Mouse (Mus musculus): ENCODE measurements at regions not wholly inside any gene's neighbourhood (a gene's known extent, or its start where the extent isn't known, plus 50 kb on each side); places are given as distances from the start of the nearest gene placed in this dataset.

DNA sequence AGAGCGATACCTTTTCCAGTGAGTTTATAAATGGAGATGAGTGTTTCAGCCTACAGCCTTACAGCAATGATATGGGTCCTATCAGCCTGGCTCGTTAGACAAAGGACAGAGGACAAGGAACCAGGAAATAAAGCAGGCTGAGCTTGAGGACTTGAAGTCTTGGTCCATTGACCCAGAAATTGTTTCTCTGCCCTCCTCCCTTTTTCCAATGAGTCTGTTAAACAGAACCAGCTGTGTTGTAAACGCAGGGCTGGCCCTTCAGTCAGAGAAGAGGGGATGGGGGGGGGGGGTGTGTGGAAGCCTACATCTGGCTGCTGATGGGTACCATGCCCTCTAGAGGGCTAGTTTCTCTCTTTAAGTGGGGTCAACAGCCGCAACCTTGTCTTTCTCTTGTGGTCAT, 199.7 kb upstream of the Nr4a3 start:
- no peaks in the 10 kb centered on the region for H3K27me3 ChIP-seq
- 75% methylated on average over 4 of the region's 4 CpGs for WGBS

GRCm38 (mm10) chr4:47846389-47847318, 198.3 kb upstream of the Nr4a3 start:
- ATAC-seq, result peak; percentile 71
- 53% methylated on average over 12 of the region's 12 CpGs for WGBS
- H3K4me2 ChIP-seq (replicated peaks), result no peak overlapping the region
- H3K36me3 ChIP-seq, result no peaks in the 10 kb centered on the region
- no peaks in the 10 kb centered on the region for H3K9me3 ChIP-seq
- H3K4me3 ChIP-seq (replicated peaks), result no peak overlapping the region
- H3K27ac ChIP-seq, result peak overlapping the region; percentile 12; the same call in 1 of the 2 replicates
- 0 out of 2 replicates have a peak, but pooled peaks cover 2% of the 10 kb centered on the region for H3K4me1 ChIP-seq (replicated peaks)
- H3K9ac ChIP-seq (replicated peaks), result no peak overlapping the region
- H3K27me3 ChIP-seq, result no peaks in the 10 kb centered on the region

More for the DNA sequence above, 199.7 kb upstream of the Nr4a3 start:
- Histone ChIP-seq H3K4me1 (replicated peaks) (0 out of 2 replicates have a peak, but pooled peaks cover 2% of the 10 kb centered on the region), H3K9ac (replicated peaks) (no peak overlapping the region), H3K4me3 (replicated peaks) (no peak overlapping the region), H3K9me3 (no peaks in the 10 kb centered on the region), H3K27ac (no peak overlapping the region), H3K36me3 (no peaks in the 10 kb centered on the region), H3K4me2 (replicated peaks) (no peak overlapping the region)
- ATAC-seq, result no peak

DNA sequence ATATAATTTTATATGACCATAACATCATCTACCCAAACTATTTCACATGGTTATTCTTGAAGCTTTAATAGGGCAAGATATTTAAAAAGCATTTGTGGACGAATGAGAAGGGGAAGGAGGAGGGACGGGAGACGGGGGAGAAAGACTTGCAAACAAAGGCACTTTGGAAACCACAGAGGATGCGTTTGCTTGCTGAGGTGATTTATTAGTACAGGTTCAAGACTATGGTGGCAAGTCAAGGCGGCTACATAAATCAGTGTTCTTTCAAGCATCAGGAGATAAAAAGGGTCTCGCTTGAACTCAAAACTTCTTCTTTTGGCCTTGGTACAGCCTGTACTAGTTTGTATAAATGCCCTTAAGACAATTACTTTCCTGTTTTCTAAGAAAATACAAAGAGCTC, 183.8 kb upstream of the Nr4a3 start:
- no peak overlapping the region for H3K9ac ChIP-seq (replicated peaks)
- no peaks in the 10 kb centered on the region for H3K9me3 ChIP-seq
- WGBS, result 71% methylated on average over 6 of the region's 6 CpGs
- H3K36me3 ChIP-seq, result no peaks in the 10 kb centered on the region
- H3K4me2 ChIP-seq (replicated peaks), result no peak overlapping the region
- H3K27me3 ChIP-seq, result no peaks in the 10 kb centered on the region
- ATAC-seq, result no peak
- H3K4me3 ChIP-seq (replicated peaks), result no peak overlapping the region
- no peak overlapping the region for H3K27ac ChIP-seq
- no peaks in the 10 kb centered on the region for H3K4me1 ChIP-seq (replicated peaks)

DNA sequence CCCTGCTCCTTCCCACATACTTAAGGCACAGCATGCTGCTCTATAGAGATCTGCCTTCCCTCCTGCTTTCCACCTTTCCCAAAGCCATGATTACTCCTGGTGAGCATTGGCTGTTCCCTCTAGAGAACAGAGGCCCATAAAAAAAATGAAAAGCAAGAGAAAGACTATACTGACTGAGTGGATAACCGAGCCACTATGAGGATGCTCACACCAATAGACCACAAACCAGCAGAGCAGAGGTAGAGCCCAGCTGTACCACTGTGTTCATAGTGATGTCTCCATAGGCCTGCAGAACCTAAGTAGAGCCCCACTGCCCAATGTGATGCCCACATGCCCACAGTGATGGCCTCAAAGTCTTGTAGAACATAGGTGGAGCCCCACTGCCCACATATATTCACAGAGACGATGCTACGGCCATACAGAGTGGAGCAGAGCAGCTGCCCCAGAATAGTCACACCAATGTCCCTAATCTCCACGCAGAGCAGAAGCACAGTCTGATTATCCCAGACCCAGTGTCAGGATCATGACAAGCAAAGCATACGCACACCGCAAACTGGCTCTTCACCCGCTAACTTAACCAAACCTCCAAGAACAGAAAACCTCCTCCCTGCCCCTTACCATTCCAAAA, 174.8 kb upstream of the Nr4a3 start:
- Histone ChIP-seq H3K4me3 (replicated peaks) (no peak overlapping the region), H3K4me1 (replicated peaks) (no peaks in the 10 kb centered on the region), H3K27ac (no peak overlapping the region), H3K27me3 (no peaks in the 10 kb centered on the region), H3K9ac (replicated peaks) (no peak overlapping the region), H3K36me3 (no peaks in the 10 kb centered on the region), H3K4me2 (replicated peaks) (no peak overlapping the region), H3K9me3 (no peaks in the 10 kb centered on the region)
- 93% methylated on average over 7 of the region's 7 CpGs for WGBS
- no peak for ATAC-seq

DNA sequence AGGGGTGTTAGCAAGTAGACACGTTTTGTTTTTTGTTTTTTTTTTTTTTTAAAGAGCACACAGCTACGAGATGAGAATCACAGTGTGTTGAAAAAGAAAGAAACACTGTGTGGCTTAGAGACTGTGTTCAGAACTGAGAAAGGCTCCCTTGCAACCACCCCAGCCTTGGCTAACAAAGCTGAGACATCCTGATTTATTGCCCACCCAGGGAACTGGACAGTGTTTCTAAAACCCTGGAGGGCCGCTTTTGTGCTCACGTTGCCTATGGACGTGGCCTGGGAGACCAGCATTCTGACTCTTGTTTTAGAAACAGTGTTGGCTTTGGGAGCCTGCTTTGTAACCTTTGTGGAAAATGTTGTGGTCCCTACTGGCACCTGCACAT, 174.3 kb upstream of the Nr4a3 start:
- H3K36me3 ChIP-seq, result no peaks in the 10 kb centered on the region
- no peak overlapping the region for H3K4me3 ChIP-seq (replicated peaks)
- WGBS, result 69% methylated on average over 5 of the region's 5 CpGs
- H3K4me1 ChIP-seq (replicated peaks), result no peaks in the 10 kb centered on the region
- H3K27me3 ChIP-seq, result no peaks in the 10 kb centered on the region
- H3K27ac ChIP-seq, result no peak overlapping the region
- no peaks in the 10 kb centered on the region for H3K9me3 ChIP-seq
- no peak overlapping the region for H3K4me2 ChIP-seq (replicated peaks)
- no peak overlapping the region for H3K9ac ChIP-seq (replicated peaks)
- ATAC-seq, result no peak

- ATAC-seq, result no peak
- H3K9ac ChIP-seq (replicated peaks), result no peak overlapping the region
- no peaks in the 10 kb centered on the region for H3K9me3 ChIP-seq
- WGBS, result 63% methylated on average over 9 of the region's 9 CpGs
- no peak overlapping the region for H3K4me2 ChIP-seq (replicated peaks)
- H3K4me3 ChIP-seq (replicated peaks), result no peak overlapping the region
- H3K27ac ChIP-seq, result no peak overlapping the region
- H3K27me3 ChIP-seq, result no peaks in the 10 kb centered on the region
- H3K4me1 ChIP-seq (replicated peaks), result peaks cover 3% of the 10 kb centered on the region; the same call in 1 of the 2 replicates
- no peaks in the 10 kb centered on the region for H3K36me3 ChIP-seq
Measured at GRCm38 (mm10) chr4:47881560-47881959, 163.4 kb upstream of the Nr4a3 start.

GRCm38 (mm10) chr4:47882076-47882475, 162.9 kb upstream of the Nr4a3 start:
- no peak overlapping the region for H3K4me3 ChIP-seq (replicated peaks)
- H3K4me2 ChIP-seq (replicated peaks), result no peak overlapping the region
- ATAC-seq, result no peak
- H3K9ac ChIP-seq (replicated peaks), result no peak overlapping the region
- 71% methylated on average over 10 of the region's 10 CpGs for WGBS
- no peaks in the 10 kb centered on the region for H3K36me3 ChIP-seq
- H3K4me1 ChIP-seq (replicated peaks), result peaks cover 3% of the 10 kb centered on the region; the same call in 1 of the 2 replicates
- no peaks in the 10 kb centered on the region for H3K9me3 ChIP-seq
- no peak overlapping the region for H3K27ac ChIP-seq
- no peaks in the 10 kb centered on the region for H3K27me3 ChIP-seq

GRCm38 (mm10) chr4:47899579-47899978, 145.4 kb upstream of the Nr4a3 start:
- WGBS, result 26% methylated on average over 7 of the region's 7 CpGs
- H3K4me2 ChIP-seq (replicated peaks), result no peak overlapping the region
- H3K4me3 ChIP-seq (replicated peaks), result no peak overlapping the region
- H3K36me3 ChIP-seq, result no peaks in the 10 kb centered on the region
- H3K9me3 ChIP-seq, result no peaks in the 10 kb centered on the region
- H3K27ac ChIP-seq, result no peak overlapping the region
- peaks cover 4% of the 10 kb centered on the region; the same call in 1 of the 2 replicates for H3K4me1 ChIP-seq (replicated peaks)
- peak; percentile 74 for ATAC-seq
- H3K9ac ChIP-seq (replicated peaks), result no peak overlapping the region
- no peaks in the 10 kb centered on the region for H3K27me3 ChIP-seq

DNA sequence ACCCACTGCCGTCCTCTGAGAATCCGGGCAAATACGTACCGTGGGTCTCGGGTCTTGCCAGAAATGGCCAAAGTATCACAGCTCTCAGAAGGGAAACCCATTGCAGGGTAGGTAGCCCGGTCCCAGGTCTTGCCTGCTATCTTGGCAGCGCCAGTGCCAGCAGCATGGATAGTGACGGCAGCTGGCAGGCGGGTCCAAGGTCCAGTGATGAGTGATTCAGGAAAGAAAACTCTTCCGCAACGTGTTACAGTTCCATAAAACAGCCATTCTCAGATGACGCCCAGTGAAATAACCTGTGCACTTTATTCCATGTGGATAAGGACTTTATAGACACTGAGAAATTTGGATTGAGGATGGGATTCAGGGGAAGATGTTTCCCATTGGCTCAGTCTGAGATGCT, 142.2 kb upstream of the Nr4a3 start:
- no peak overlapping the region for H3K27ac ChIP-seq
- no peak overlapping the region for H3K4me3 ChIP-seq (replicated peaks)
- H3K27me3 ChIP-seq, result no peaks in the 10 kb centered on the region
- 96% methylated on average over 12 of the region's 12 CpGs for WGBS
- peaks cover 4% of the 10 kb centered on the region; the same call in 1 of the 2 replicates for H3K4me1 ChIP-seq (replicated peaks)
- H3K4me2 ChIP-seq (replicated peaks), result no peak overlapping the region
- peaks cover 4% of the 10 kb centered on the region; the same call in 1 of the 2 replicates for H3K9me3 ChIP-seq
- ATAC-seq, result no peak
- H3K9ac ChIP-seq (replicated peaks), result no peak overlapping the region
- no peaks in the 10 kb centered on the region for H3K36me3 ChIP-seq

DNA sequence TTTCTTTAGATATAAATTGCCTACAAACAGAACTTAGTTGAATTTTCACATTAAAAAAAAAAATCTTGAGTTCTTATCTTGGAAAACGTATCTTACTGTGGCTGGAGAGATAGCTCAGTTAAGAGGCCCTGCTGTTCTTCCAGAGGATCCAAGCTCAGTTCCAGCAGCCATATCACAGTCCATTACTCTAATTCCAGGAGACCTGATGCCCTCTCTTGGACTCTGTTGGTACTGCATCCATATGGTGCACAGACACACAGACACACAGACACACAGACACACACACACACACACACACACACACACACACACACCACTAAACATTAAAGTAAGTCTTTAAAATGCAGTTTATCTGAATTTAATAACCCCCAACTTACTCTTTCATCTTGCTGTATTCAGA, 132.7 kb upstream of the Nr4a3 start:
- no peak overlapping the region for H3K27ac ChIP-seq
- ATAC-seq, result no peak
- H3K4me2 ChIP-seq (replicated peaks), result no peak overlapping the region
- no peaks in the 10 kb centered on the region for H3K4me1 ChIP-seq (replicated peaks)
- H3K36me3 ChIP-seq, result no peaks in the 10 kb centered on the region
- H3K4me3 ChIP-seq (replicated peaks), result no peak overlapping the region
- WGBS, result 97% methylated on average over 1 of the region's 1 CpGs
- H3K9ac ChIP-seq (replicated peaks), result no peak overlapping the region
- H3K9me3 ChIP-seq, result peaks cover 4% of the 10 kb centered on the region; the same call in 1 of the 2 replicates
- H3K27me3 ChIP-seq, result no peaks in the 10 kb centered on the region

GRCm38 (mm10) chr4:47919576-47919975, 125.4 kb upstream of the Nr4a3 start:
- no peaks in the 10 kb centered on the region for H3K36me3 ChIP-seq
- H3K9me3 ChIP-seq, result no peaks in the 10 kb centered on the region
- no peak overlapping the region for H3K4me3 ChIP-seq (replicated peaks)
- WGBS, result 81% methylated on average over 7 of the region's 7 CpGs
- no peaks in the 10 kb centered on the region for H3K4me1 ChIP-seq (replicated peaks)
- no peak overlapping the region for H3K27ac ChIP-seq
- H3K9ac ChIP-seq (replicated peaks), result no peak overlapping the region
- no peak overlapping the region for H3K4me2 ChIP-seq (replicated peaks)
- H3K27me3 ChIP-seq, result no peaks in the 10 kb centered on the region
- peak; percentile 34; the same call in 1 of the 2 replicates for ATAC-seq

DNA sequence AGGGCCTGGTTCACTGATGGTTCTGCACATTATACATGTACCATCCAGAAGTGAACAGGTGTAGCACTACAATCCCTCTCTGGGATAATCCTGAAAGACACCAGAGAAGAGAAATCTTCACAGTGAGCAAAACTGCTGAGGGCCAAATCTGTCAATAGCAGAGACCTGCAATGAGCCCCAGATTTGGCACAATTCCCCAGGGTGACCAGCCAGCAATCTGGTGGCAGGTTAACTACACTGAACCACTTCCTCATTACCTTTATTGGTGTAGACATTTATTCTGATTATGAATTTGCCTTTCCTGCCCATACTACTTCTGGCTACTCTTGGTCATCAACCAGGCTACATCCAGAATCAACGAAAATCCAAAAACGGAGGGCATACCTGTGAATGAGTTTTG, 113.5 kb upstream of the Nr4a3 start:
- no peaks in the 10 kb centered on the region for H3K27me3 ChIP-seq
- H3K4me1 ChIP-seq (replicated peaks), result no peaks in the 10 kb centered on the region
- H3K9ac ChIP-seq (replicated peaks), result no peak overlapping the region
- 98% methylated on average over 2 of the region's 2 CpGs for WGBS
- no peak overlapping the region for H3K4me3 ChIP-seq (replicated peaks)
- 0 out of 2 replicates have a peak, but pooled peaks cover 3% of the 10 kb centered on the region for H3K9me3 ChIP-seq
- no peak for ATAC-seq
- no peak overlapping the region for H3K27ac ChIP-seq
- no peaks in the 10 kb centered on the region for H3K36me3 ChIP-seq
- no peak overlapping the region for H3K4me2 ChIP-seq (replicated peaks)
